Mouse (Mus musculus) stomach, postnatal 0 days (tissue): ENCODE data around the gene Vmn1r185. TPM values are rescaled to one million over a fixed set of nuclear protein-coding genes. Genes with fewer than 3 reads are reported as not detected.
"Not testable (repeated sequence)": the region's sequence is repeated elsewhere in the genome, so short reads cannot be mapped to it uniquely, and the experiment has no call there.

Experiments
- ATAC-seq: fragments of 200-750 bp; cut with Nextera tagmentation; 2 replicates; pipeline ENCODE4 v1.8.0; 2017; ENCODE audit not compliant: low FRiP score, low TSS enrichment
- DNase-seq: peaks from one replicate; pipeline ENCODE4 v3.0.0-alpha.2; 2016; ENCODE audit warnings: low spot score
- H3K27ac ChIP-seq: fragments of 300-500 bp; sonication (generic); replicated peaks from 2 replicates; pipeline ENCODE4 v1.5.1; 2014; ENCODE audit warnings: mild to moderate bottlenecking, control low read depth
- H3K27me3 ChIP-seq: fragments of 300-500 bp; sonication (generic); 2 replicates; pipeline ENCODE4 v1.6.1; 2014; ENCODE audit warnings: low read length; ENCODE audit not compliant: control insufficient read depth, insufficient read depth
- H3K36me3 ChIP-seq: fragments of 300-500 bp; sonication (generic); 2 replicates; pipeline ENCODE4 v1.6.1; 2014; ENCODE audit warnings: low read length, mixed read lengths; ENCODE audit not compliant: control insufficient read depth, insufficient read depth
- H3K4me1 ChIP-seq: fragments of 300-500 bp; sonication (generic); replicated peaks from 2 replicates; pipeline ENCODE4 v1.6.1; 2014; ENCODE audit warnings: antibody characterized with exemption; ENCODE audit not compliant: control insufficient read depth, insufficient read depth
- H3K4me2 ChIP-seq: fragments of 300-500 bp; sonication (generic); replicated peaks from 2 replicates; pipeline ENCODE4 v1.6.1; 2014; ENCODE audit warnings: low read depth, mild to moderate bottlenecking, control low read depth, moderate library complexity
- H3K4me3 ChIP-seq: fragments of 300-500 bp; sonication (generic); 2 replicates; pipeline ENCODE4 v1.5.1; 2014; ENCODE audit warnings: low read depth, low read length, control low read depth
- H3K9ac ChIP-seq: fragments of 300-500 bp; sonication (generic); 2 replicates; pipeline ENCODE4 v1.6.1; 2014; ENCODE audit warnings: mild to moderate bottlenecking, low read length, control low read depth, mixed read lengths
- H3K9me3 ChIP-seq: fragments of 300-500 bp; sonication (generic); 2 replicates; pipeline ENCODE4 v1.6.1; 2016; ENCODE audit warnings: low read length; ENCODE audit not compliant: control insufficient read depth
- CTCF ChIP-seq: IDR thresholded peaks from 2 replicates; pipeline ENCODE4 v1.5.1; 2016; ENCODE audit warnings: antibody characterized with exemption, low read depth, mild to moderate bottlenecking, moderate library complexity
- EP300 ChIP-seq: optimal IDR thresholded peaks from 2 replicates; pipeline ENCODE3; 2016; ENCODE audit warnings: antibody characterized with exemption
- WGBS: fragments of 180-500 bp; shearing (Covaris S2); extraction: QIAGEN DNeasy Blood & Tissue Kit; methylation state at CpG from one replicate; pipeline ENCODE4 v1.1.7; 2014; 5-methylcytosine and 5-hydroxymethylcytosine counted together
- polyA plus RNA-seq: library from polyadenylated mRNA; unstranded; fragments of >200 nt; fragmentation: Nextera tagmentation; extraction: Ambion mirVana; gene quantifications from 2 replicates; pipeline ENCODE4 v1.2.1, GENCODE M21; 2015

The Vmn1r185 gene
- polyA plus RNA-seq, result not detected in 2 replicates

GRCm38 (mm10) chr7:26618364-26618763 lies at the start of gene Vmn1r185:
Gene Vmn1r185, minus strand, starts transcription at chr7:26618464.
- DNase-seq, H3K4me1 ChIP-seq, H3K9me3 ChIP-seq, H3K9ac ChIP-seq, H3K36me3 ChIP-seq, H3K4me3 ChIP-seq, H3K27me3 ChIP-seq, H3K4me2 ChIP-seq, H3K27ac ChIP-seq, ATAC-seq: not testable (repeated sequence)
- WGBS, result 81% methylated on average over 1 of the region's 1 CpGs

- H3K4me3 ChIP-seq, H3K36me3 ChIP-seq, H3K27me3 ChIP-seq, H3K4me1 ChIP-seq, H3K27ac ChIP-seq, ATAC-seq, H3K9ac ChIP-seq, H3K9me3 ChIP-seq, DNase-seq, H3K4me2 ChIP-seq: not testable (repeated sequence)
- WGBS, result 34% methylated on average over 2 of the region's 2 CpGs
Observed at GRCm38 (mm10) chr7:26667466-26667865, 49.2 kb upstream of the Vmn1r185 start.

GRCm38 (mm10) chr7:26666011-26666410 lies 47.7 kb upstream of the Vmn1r185 start:
- no peaks in the 10 kb centered on the region for H3K36me3 ChIP-seq

GRCm38 (mm10) chr7:26589774-26590173 lies 28.5 kb downstream of the Vmn1r185 start:
- WGBS, result 63% methylated on average over 1 of the region's 1 CpGs
- TF ChIP-seq CTCF, result no peak
- TF ChIP-seq EP300, result no peak
- ATAC-seq, result no peak

More at GRCm38 (mm10) chr7:26666011-26666410, 47.7 kb upstream of the Vmn1r185 start:
- Histone ChIP-seq H3K27ac (no peak overlapping the region), H3K4me2 (no peak overlapping the region), H3K9ac (no peak overlapping the region), H3K4me3 (no peak overlapping the region), H3K4me1 (no peaks in the 10 kb centered on the region), H3K9me3 (no peaks in the 10 kb centered on the region), H3K27me3 (no peaks in the 10 kb centered on the region)
- 86% methylated on average over 5 of the region's 5 CpGs for WGBS
- ATAC-seq (no peak), DNase-seq (no peak)
- no peak for TF ChIP-seq CTCF
- no peak for TF ChIP-seq EP300

GRCm38 (mm10) chr7:26589077-26589476 lies 29.2 kb downstream of the Vmn1r185 start:
- H3K4me3 ChIP-seq, result no peak overlapping the region
- DNase-seq (no peak), ATAC-seq (no peak)
- no peaks in the 10 kb centered on the region for H3K9me3 ChIP-seq
- H3K4me1 ChIP-seq, result no peaks in the 10 kb centered on the region
- H3K27me3 ChIP-seq, result no peaks in the 10 kb centered on the region
- H3K9ac ChIP-seq, result no peak overlapping the region
- no peak overlapping the region for H3K4me2 ChIP-seq
- no peak overlapping the region for H3K27ac ChIP-seq
- no peak for TF ChIP-seq CTCF
- H3K36me3 ChIP-seq, result no peaks in the 10 kb centered on the region

More at GRCm38 (mm10) chr7:26589774-26590173, 28.5 kb downstream of the Vmn1r185 start:
- DNase-seq, result no peak
- Histone ChIP-seq H3K27me3 (no peaks in the 10 kb centered on the region), H3K9me3 (no peaks in the 10 kb centered on the region), H3K27ac (no peak overlapping the region), H3K36me3 (no peaks in the 10 kb centered on the region), H3K4me1 (no peaks in the 10 kb centered on the region), H3K4me2 (no peak overlapping the region), H3K4me3 (no peak overlapping the region), H3K9ac (no peak overlapping the region)

Other genes starting within 250 kb of the Vmn1r185 start
- gene Nlrp9c, start 214.8 kb downstream of the Vmn1r185 start, polyA plus RNA-seq, result 0.06 TPM in 1 of 2 replicates, not detected in the other
- gene Nlrp4a, start 183.4 kb downstream of the Vmn1r185 start, polyA plus RNA-seq, result 0.04 TPM in 1 of 2 replicates, not detected in the other
- not detected in 2 replicates for gene Nlrp9a, start 83.4 kb downstream of the Vmn1r185 start, polyA plus RNA-seq
- gene Cyp2b23, start 68.0 kb upstream of the Vmn1r185 start, polyA plus RNA-seq, result 0.08 TPM in 1 of 2 replicates, not detected in the other
- 0.08 and 0.21 TPM in 2 replicates for gene Cyp2b19, start 138.7 kb upstream of the Vmn1r185 start, polyA plus RNA-seq
- gene Cyp2g1, start 190.4 kb upstream of the Vmn1r185 start, polyA plus RNA-seq, result not detected in 2 replicates
- gene Cyp2a5, start 216.8 kb upstream of the Vmn1r185 start, polyA plus RNA-seq, result 7.4 and 15.1 TPM in 2 replicates